Mouse (Mus musculus) myocyte (in vitro differentiated cells): ENCODE results near the gene Milr1. TPM values are rescaled to one million over a fixed set of nuclear protein-coding genes. Genes with fewer than 3 reads are reported as not detected.

Experiments
- H3K27me3 ChIP-seq: one replicate; pipeline ENCODE4 v1.6.1; 2011; ENCODE audit not compliant: control insufficient read depth, insufficient read depth, insufficient read length
- H3K36me3 ChIP-seq: one replicate; pipeline ENCODE4 v1.6.1; 2011; ENCODE audit not compliant: control insufficient read depth, insufficient read depth
- H3K4me2 ChIP-seq: one replicate; pipeline ENCODE4 v1.6.1; 2011; ENCODE audit warnings: low read depth, control low read depth
- H3K4me3 ChIP-seq: one replicate; pipeline ENCODE4 v1.5.1; 2011; ENCODE audit warnings: mild to moderate bottlenecking, control low read depth, moderate library complexity
- H3K79me2 ChIP-seq: one replicate; pipeline ENCODE4 v1.6.1; 2011; ENCODE audit not compliant: control insufficient read depth, insufficient read depth
- H3ac ChIP-seq: one replicate; pipeline ENCODE4 v1.6.1; 2011; ENCODE audit not compliant: control insufficient read depth, insufficient read length
- CEBPB ChIP-seq: IDR thresholded peaks from 2 replicates; pipeline ENCODE4 v1.6.1; 2011; ENCODE audit warnings: mild to moderate bottlenecking, moderate library complexity; ENCODE audit not compliant: poor library complexity, insufficient read depth, severe bottlenecking
- E2F4 ChIP-seq: IDR thresholded peaks from one replicate; pipeline ENCODE4 v1.6.1; 2011; ENCODE audit warnings: mild to moderate bottlenecking, control low read depth, moderate library complexity; ENCODE audit not compliant: insufficient read depth
- MAX ChIP-seq: IDR thresholded peaks from one replicate; pipeline ENCODE4 v1.6.1; 2011; ENCODE audit warnings: low read depth, mild to moderate bottlenecking, control low read depth
- MYOD1 ChIP-seq, 3 experiments: IDR thresholded peaks; one replicate each; pipeline ENCODE4 v1.6.1; 2011; ENCODE audit warnings: control low read depth in 2 of 3, low read depth in 2 of 3, mild to moderate bottlenecking in 2 of 3, moderate library complexity in 1 of 3; ENCODE audit not compliant: insufficient read length in 2 of 3, control insufficient read depth in 1 of 3
- MYOG ChIP-seq, 3 experiments: IDR thresholded peaks; one replicate each; pipeline ENCODE4 v1.6.1; 2011; ENCODE audit warnings: control low read depth in 2 of 3, low read depth in 2 of 3, mild to moderate bottlenecking in 2 of 3; ENCODE audit not compliant: insufficient read length in 2 of 3, control insufficient read depth in 1 of 3, insufficient read depth in 1 of 3
- POLR2A ChIP-seq: IDR thresholded peaks from one replicate; pipeline ENCODE4 v1.6.1; 2011; ENCODE audit warnings: low read depth, mild to moderate bottlenecking, control low read depth, moderate library complexity; ENCODE audit not compliant: insufficient read length
- POLR2AphosphoS2 ChIP-seq: IDR thresholded peaks from one replicate; pipeline ENCODE4 v1.6.1; 2011; ENCODE audit warnings: low read depth, control low read depth; ENCODE audit not compliant: insufficient read length
- REST ChIP-seq: IDR thresholded peaks from one replicate; pipeline ENCODE4 v1.6.1; 2011; ENCODE audit warnings: mild to moderate bottlenecking, control low read depth, moderate library complexity; ENCODE audit not compliant: insufficient read depth, insufficient read length
- SRF ChIP-seq: IDR thresholded peaks from one replicate; pipeline ENCODE4 v1.6.1; 2011; ENCODE audit warnings: low read depth; ENCODE audit not compliant: control insufficient read depth, insufficient read length
- TCF12 ChIP-seq: IDR thresholded peaks from one replicate; pipeline ENCODE4 v1.6.1; 2011; ENCODE audit warnings: mild to moderate bottlenecking, control low read depth; ENCODE audit not compliant: poor library complexity, insufficient read depth, severe bottlenecking
- TCF3 ChIP-seq: IDR thresholded peaks from one replicate; pipeline ENCODE4 v1.6.1; 2011; ENCODE audit warnings: low read depth, control low read depth; ENCODE audit not compliant: insufficient read length
- USF1 ChIP-seq: IDR thresholded peaks from one replicate; pipeline ENCODE4 v1.6.1; 2011; ENCODE audit warnings: low read depth, mild to moderate bottlenecking, control low read depth, moderate library complexity
- polyA plus RNA-seq: library from polyadenylated mRNA; unstranded; fragments of >200 nt; fragmentation: generic; extraction: Trizol; gene quantifications from one replicate; pipeline ENCODE4 v1.2.1, GENCODE M21; 2012; ENCODE audit warnings: missing spikeins

Milr1 gene
- polyA plus RNA-seq, 1 experiment: 7.7 TPM

GRCm38 (mm10) chr11:106816316-106816715, 65.3 kb downstream of the Milr1 start:
- Histone ChIP-seq H3K36me3 (peaks cover 53% of the 10 kb centered on the region), H3ac (no peak overlapping the region), H3K79me2 (no peaks in the 10 kb centered on the region), H3K4me2 (no peak overlapping the region), H3K27me3 (no peaks in the 10 kb centered on the region), H3K4me3 (no peak overlapping the region)
- peak; percentile 40 for TF ChIP-seq POLR2AphosphoS2
- TF ChIP-seq SRF: no peak

- no peak overlapping the region for H3K4me2 ChIP-seq
- no peak overlapping the region for H3ac ChIP-seq
- no peaks in the 10 kb centered on the region for H3K79me2 ChIP-seq
- H3K4me3 ChIP-seq: no peak overlapping the region
- H3K36me3 ChIP-seq: peaks cover 53% of the 10 kb centered on the region
- TF ChIP-seq SRF (no peak), MYOD1 (IDR thresholded peaks at IDR 0.05; ENCODE audit: control insufficient read depth in 1 of 3, insufficient read length in 2 of 3, low read depth in 2 of 3) (no peak), MYOG (IDR thresholded peaks at IDR 0.05; ENCODE audit: control insufficient read depth in 1 of 3, insufficient read depth in 1 of 3, insufficient read length in 2 of 3, low read depth in 2 of 3) (no peak), POLR2AphosphoS2 (no peak), TCF12 (no peak), E2F4 (no peak), REST (no peak), CEBPB (no peak), USF1 (no peak)
- H3K27me3 ChIP-seq: no peaks in the 10 kb centered on the region
Observed at GRCm38 (mm10) chr11:106817156-106817555, 66.1 kb downstream of the Milr1 start.

GRCm38 (mm10) chr11:106817808-106818207, 66.8 kb downstream of the Milr1 start:
- H3K27me3 ChIP-seq: no peaks in the 10 kb centered on the region
- no peak overlapping the region for H3ac ChIP-seq
- H3K36me3 ChIP-seq: peaks cover 48% of the 10 kb centered on the region
- no peak overlapping the region for H3K4me3 ChIP-seq
- no peak overlapping the region for H3K4me2 ChIP-seq
- TF ChIP-seq TCF3 (no peak), MYOG (IDR thresholded peaks at IDR 0.05; ENCODE audit: control insufficient read depth in 1 of 3, insufficient read depth in 1 of 3, insufficient read length in 2 of 3, low read depth in 2 of 3) (peak in 1 of 3 experiments; percentile 13), SRF (no peak), MYOD1 (IDR thresholded peaks at IDR 0.05; ENCODE audit: control insufficient read depth in 1 of 3, insufficient read length in 2 of 3, low read depth in 2 of 3) (peak in 1 of 3 experiments; percentile 42), MAX (no peak)
- no peaks in the 10 kb centered on the region for H3K79me2 ChIP-seq

GRCm38 (mm10) chr11:106818341-106818740, 67.3 kb downstream of the Milr1 start:
- no peak overlapping the region for H3ac ChIP-seq
- H3K4me2 ChIP-seq: no peak overlapping the region

More at GRCm38 (mm10) chr11:106818341-106818740, 67.3 kb downstream of the Milr1 start:
- Histone ChIP-seq H3K27me3 (no peaks in the 10 kb centered on the region), H3K4me3 (no peak overlapping the region), H3K36me3 (peaks cover 46% of the 10 kb centered on the region), H3K79me2 (no peaks in the 10 kb centered on the region)
- no peak for TF ChIP-seq CEBPB
- no peak for TF ChIP-seq E2F4
- TF ChIP-seq USF1: no peak
- no peak for TF ChIP-seq TCF12
- TF ChIP-seq MAX: no peak
- TF ChIP-seq MYOD1 (IDR thresholded peaks at IDR 0.05; ENCODE audit: control insufficient read depth in 1 of 3, insufficient read length in 2 of 3, low read depth in 2 of 3): no peak
- TF ChIP-seq MYOG (IDR thresholded peaks at IDR 0.05; ENCODE audit: control insufficient read depth in 1 of 3, insufficient read depth in 1 of 3, insufficient read length in 2 of 3, low read depth in 2 of 3): no peak
- no peak for TF ChIP-seq POLR2A
- TF ChIP-seq REST: no peak
- TF ChIP-seq POLR2AphosphoS2: no peak
- TF ChIP-seq TCF3: no peak
- TF ChIP-seq SRF: no peak

Other genes starting within 250 kb of the Milr1 start
- 7.0 TPM for gene Tex2, start 137.8 kb upstream of the Milr1 start, polyA plus RNA-seq
- gene Pecam1, start 598 bp upstream of the Milr1 start, polyA plus RNA-seq: 0.01 TPM
- 4.4 TPM for gene Polg2, start 28.3 kb downstream of the Milr1 start, polyA plus RNA-seq
- 198 TPM for gene Ddx5, start 38.0 kb downstream of the Milr1 start, polyA plus RNA-seq
- gene Cep95, start 38.0 kb downstream of the Milr1 start, polyA plus RNA-seq: 3.5 TPM
- 11.5 TPM for gene Smurf2, start 169.5 kb downstream of the Milr1 start, polyA plus RNA-seq
- gene Kpna2, start 248.3 kb downstream of the Milr1 start, polyA plus RNA-seq: 32.8 TPM